Mouse (Mus musculus) natural killer cell, adult 2 months (primary cell): ENCODE data around the gene AW549877.

ENCODE experiments used
- DNase-seq, 2 experiments: peaks; one replicate each; pipeline ENCODE4 v3.0.0; 2022; ENCODE audit warnings: low spot score in 2 of 2

The AW549877 gene

DNA sequence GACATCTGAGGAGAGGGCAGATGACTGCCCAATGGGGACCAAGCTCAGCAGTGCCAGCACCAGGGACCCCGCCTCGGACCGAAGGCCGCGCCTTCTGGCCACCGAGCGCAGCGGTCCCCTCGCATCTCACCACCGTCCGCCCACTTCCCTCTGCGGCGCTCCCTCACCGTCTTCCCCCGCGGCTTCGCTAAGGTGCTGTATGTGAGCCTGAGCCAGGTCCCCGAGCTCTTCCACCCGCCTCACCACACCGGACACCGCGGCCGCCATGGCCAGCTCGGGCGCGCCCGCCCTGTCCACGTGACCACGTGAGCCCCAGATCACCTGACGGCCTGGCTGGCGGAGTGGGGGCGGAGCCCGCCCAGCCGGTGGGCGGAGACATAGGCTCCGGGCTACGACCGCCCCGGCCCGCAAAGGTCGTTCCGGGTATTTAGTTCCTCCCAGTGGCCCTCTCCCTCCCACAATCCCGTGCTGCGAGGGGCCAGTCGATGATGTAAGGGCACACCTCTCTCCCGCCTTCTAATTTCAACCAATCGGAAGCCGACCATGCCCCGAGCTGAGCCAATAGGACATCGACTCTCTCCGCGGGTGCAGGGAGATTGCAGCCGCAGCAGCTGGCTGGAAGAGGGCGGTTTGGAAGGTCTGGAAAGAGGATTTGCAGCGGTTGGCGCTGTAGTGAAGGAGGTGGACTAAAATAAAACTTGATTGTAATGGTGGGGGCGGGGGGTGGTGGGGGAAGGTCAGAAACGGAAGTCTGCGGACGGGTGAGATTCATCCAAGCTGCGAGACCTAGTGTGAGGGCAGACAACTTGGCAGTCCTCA is at the start of gene AW549877:
Gene AW549877 (minus strand): TSS at position 297 of the 819 bp plus-strand sequence.
- peak; percentile 99 for DNase-seq

DNA sequence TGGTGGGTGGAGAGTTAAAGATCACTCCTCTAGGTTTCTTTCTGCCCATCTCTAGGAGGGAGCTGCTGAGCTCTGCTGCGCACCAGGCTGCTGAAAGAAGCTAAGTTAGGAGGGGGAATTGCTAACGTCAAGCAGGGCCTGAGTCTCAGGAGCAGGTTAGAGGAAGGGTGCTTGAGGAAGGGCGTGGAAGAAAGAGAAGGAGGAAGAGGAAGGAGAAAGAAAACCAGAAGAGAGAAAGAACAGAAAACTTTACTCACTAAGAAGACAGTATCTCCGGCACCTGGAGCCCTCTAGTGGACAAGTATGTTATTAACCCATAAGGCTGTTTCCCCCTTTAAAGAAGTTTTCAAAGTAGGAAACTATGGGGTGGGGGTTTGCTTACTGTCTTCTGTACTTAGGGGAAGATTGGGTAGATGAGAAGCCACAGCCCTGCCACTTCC is 47.5 kb upstream of the AW549877 start:
- peak; percentile 7 to 30 for DNase-seq

DNA sequence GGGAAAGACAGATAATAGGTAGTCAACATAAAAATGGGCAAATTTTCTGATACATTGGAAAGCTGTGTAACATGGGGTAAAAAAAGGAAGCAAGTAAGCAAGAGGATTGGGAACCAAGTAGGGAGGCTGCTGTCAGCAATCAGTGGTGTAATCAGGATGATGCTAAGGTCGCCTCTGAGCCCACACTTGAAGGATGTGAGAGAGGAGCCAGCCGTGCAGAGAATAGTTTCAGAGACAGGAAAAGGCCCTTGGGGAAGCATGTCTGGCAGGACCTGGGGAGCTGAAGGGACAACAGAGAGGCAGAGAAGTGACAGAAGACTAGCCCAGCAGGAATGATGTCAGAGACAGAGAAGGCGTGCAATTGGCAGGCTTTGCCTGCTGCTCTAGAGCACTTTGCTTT is 46.9 kb upstream of the AW549877 start:
- DNase-seq, result no peak

DNA sequence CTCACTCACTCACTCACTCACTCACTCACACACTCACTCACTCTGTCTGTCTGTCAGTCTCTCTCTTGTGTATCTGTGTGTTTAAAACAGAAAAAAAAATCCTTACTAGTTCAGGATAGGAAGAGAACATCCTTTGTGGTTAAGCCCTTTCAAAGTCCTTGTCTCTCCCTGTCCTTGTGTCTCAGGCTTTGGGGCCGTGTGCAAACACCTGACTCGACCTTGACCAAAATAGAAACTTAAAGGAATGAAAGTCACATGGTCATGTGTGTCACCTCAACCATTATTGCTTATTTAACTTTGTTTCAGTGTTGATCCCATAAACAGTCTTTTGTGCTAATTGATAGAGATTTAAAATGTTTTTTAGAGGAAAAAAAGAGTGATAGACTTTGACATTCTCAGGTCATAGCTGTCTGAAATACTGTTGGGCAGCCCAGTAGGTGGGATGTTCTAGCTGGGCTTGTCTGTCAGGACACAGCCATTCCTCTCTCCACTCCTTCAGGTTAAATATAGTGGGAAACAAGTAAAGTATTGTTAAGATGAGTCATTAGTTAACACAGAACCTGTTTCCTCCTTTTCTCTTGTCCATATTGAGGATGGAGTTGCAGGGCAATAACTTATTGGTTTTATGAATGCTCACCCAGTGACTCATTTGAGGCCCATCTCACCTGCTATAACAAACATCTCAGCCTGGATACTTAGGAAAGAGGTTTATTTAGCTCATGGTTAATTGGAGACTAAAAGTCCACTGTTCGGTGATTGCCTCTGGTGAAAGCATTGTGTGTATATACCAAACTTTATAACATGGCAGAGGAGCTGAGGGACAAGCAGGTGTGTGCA is 37.8 kb upstream of the AW549877 start:
- no peak for DNase-seq

DNA sequence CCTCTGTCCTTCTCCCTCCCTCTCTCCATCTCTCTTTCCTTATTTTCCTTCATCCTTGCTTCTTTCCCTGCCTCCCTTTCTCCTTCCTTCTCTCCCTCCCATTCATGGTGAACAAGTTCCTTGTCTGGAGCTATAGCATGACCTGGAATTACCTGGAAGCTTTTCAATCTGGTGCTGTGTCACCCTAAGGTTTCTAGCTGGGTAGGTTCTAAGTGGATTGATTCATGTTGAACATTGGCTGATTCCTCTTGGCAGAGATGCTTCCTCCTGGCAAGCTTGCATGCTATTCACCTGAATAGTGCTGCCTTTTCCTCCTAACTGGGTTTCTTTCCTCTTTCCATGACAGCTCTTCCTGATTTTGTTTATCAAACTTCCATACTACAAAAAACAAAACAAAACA is 33.4 kb upstream of the AW549877 start:
- no peak for DNase-seq

DNA sequence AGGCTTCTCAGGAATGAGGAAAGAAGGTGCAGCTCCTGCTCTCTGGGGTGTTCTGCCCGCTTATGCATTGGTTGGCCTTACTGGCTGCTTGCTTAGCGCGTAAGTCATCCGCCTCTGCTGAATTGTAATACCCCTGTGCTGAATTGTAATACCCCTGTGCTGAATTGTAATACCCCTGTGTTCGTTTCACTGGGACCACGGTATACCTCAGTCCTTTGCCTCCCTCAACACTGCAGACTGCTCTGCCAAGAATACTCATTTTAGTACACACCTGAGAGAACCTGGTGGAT is 32.8 kb upstream of the AW549877 start:
- DNase-seq, result no peak

DNA sequence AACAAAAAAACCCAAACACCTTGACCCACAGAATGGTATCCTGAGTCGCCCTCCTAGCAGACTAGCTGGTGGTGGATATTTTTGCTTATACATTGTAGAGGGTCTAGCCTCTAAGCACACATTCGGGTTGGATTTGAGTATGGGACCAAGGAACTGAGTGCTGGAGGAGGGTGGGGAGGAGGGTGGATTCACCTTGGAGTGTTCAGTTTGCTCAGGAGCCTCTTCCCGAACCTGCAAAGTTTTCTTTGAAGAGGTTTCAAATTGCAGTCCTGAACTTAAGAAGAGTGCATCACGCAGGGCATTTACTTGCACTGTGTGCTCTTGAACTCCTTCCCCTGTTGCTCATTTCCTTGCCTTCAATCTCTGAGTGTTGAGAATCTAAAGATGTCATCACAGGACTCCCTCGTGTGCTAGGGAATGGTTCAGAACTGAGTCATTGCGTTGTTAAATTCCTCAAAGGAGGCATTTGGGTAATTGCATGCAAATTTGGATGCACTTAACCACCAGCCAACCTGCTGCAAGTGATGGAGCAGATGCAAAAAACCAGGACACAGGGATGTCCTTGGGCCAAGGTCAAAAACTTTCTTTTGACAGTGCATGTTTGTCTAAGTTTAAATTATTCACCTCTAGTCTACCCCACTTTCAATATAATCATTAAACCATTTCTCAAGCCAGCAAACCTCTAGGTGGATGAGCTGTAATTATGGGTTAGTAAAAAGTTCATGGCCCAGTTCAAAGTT is 32.3 kb upstream of the AW549877 start:
- no peak for DNase-seq

DNA sequence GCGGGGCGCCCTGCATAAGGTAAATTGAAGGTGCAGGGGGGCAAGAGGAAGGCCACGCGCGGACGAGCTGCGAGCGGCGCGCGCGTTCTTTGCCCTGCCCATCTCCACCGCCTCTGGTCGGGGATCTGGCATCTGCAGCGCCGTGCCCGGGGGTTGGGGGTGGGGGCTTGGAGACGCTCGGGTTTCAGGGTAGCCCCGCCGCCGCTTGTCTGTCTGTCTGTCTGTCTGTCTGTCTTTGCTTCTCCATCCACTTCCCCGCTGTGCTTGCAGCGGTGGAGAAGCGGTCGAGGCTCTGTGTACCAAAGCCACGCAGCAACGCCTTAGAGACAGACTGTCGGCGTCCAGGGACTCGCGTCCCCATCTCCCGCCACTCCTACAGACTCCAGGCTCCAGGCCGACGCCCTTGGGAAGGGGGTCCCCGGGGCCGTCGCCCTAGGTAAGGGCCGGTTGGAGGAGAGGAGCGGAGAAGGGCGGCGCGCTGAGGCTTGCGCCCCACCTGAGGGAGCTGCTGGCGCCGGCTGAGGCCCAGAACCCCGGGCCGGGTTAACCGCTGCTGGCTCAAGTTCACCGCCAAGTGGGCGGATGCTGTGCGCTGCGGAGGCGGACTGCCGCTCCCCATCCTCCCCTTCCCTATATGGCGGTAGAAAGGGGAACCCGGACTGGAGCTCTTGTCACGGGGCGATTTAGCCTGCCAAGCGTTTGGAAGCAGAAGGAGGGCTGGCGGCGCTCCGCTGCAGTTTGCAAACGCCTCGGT is 31.5 kb upstream of the AW549877 start:
- DNase-seq, result peak; percentile 53 to 70

DNA sequence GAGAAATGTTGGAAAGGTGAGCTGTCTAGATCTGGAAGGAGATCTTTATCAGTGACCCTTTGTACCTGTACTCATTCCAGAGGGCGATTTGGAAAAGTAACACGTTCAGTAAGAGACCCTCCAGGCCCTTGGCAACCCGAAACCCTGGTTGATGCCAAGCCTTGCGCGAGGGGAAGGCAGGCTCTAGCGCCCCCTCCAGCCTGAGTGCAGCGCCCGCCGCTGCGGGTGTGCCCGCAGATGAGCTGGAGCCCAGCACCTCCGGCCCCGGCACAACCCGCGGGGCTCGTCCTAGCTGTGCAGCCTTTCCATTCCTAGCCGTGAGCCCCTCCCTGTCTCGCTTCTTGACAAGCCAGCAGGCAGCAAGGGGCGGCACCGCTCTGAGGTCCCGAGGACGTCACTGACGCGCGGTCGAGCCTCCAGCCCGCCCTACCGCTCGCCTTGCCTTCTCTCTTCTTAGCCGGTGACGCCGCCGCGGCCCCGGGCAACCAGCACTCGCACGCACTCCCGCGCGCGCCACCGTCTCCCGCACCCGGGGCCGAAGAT is 30.8 kb upstream of the AW549877 start, which contains the start of gene Oxct1:
Gene Oxct1 (plus strand): TSS at position 153 of the 543 bp plus-strand sequence.
- DNase-seq, result peak; percentile 76 to 81

DNA sequence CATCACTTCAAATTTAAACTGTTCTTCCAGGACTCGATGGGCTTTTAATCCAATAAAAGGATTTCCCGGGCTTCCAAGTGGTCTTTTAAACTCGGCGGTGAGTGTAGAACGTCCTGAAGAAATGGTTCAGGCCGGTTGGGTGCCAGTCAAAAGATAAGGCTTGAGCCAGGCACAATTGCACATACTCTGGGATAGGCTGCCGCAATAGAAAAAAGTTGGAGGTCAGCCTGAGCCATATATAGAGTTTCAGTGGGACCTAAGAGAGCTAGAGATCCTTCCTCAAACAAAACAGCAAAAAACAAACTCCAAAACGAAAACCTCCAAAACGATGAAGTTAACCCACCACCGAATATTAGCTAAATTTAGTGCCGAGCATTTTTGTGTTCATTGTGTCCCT is 30.0 kb upstream of the AW549877 start:
- no peak for DNase-seq

DNA sequence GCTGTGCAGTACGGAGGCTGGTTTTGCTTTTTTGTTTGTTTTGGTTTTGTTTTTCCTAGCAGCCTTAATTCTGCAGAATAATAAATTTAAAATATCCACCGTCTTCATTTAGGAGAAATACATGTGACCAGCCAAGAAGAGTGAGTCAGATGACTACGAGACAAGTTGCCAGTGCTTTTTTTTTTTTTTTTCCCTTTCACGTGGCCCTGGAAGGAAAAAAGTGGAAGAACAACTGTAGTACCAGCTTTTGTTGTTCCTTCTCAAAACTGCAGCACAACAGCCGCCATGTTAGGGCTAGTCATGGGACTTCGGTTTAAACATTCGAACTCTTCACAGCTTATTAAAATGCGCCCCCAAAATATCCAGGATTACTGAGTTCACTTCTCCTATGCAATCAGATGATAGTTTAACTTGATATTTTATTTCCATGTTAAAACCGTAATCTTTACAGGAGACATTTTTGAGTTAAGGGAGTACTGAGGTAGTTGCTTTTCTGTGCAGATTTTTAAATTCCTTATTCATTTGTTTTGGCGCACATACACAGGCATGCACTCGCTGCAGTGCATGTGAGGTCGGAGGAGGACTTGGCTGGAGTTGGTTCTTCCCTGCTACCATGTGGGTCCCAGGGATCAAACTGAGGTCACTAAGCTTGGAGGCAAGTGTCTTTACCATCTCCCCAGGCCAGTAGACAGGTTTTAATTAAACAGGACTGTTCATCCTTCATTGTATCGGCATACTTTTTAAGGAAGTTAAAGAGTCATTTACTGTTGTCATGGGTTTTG is 29.4 kb upstream of the AW549877 start:
- no peak for DNase-seq

DNA sequence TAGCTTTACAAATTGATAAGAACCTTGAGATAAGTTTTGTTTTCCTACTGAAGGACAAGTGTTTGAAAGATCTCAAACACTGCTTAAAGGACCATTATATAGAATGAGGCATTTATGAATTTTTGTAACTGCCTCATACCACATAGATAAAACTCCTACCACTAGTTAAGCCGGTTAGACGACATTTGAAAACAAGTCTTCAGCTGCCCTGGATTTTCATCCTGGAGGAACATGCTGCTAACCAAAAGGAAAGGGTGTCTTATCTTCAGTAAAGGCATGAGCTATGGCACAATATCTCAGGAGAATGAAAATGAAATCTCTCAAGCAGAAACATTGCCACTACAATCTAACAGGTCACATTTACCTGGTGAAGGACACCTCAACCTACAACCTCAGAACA is 28.2 kb upstream of the AW549877 start:
- DNase-seq, result no peak

DNA sequence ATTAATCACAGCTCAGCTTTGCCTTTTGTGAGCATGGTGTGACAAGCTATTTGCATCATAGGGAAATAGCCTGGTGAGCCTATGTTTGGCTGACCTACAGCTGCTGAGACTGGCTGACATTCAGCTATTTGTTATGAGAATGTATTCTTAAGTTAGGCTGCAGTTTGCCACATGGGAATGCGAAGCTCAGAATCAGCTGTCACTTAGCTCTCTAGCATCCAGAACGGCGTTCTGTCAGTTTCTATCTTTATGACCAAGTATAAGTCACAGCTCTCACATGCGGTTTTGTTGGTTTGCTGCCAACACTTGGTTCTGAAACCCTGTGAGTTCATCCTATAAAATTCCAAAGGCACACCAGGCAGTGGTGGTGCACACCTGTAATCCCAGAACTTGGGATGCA is 25.2 kb upstream of the AW549877 start:
- DNase-seq, result no peak

DNA sequence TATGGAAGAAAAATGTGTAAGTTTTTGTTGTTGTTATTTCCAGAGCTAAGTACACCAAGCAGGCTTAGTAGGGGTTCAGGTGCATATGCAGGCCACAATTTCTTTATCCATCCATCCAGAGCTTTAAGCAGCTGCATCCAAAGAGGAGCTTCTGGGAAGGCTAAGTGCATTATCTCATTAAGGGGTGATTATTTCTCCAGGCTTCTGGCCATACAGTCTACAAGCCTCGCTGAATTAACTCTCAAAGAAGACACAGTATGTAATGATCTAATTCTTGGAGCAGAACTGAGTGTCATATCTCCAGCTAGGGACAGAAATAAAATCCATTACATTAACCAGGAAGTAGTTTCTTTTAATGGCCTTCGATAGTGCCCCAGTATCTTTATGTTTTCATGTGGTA is 18.3 kb upstream of the AW549877 start:
- no peak for DNase-seq

DNA sequence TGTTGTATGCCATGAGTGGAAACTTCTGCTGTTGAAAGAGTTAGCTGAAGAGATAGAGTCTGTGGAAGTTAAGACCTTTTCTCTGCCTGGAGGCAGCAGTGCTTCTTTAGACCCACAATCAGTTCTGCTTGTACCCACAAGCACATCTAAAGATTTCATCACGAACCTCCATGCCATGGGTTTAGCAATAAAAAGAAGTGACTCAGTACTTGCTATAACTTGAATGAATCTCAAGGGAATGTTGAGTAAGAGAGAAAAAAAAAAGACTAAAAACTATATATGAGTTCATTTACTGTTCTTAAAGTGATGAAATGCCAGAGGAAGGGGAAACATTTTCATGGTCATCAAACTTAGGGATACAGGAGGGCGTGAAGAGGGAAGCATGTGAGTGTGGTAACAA is 5.0 kb upstream of the AW549877 start:
- DNase-seq, result no peak

DNA sequence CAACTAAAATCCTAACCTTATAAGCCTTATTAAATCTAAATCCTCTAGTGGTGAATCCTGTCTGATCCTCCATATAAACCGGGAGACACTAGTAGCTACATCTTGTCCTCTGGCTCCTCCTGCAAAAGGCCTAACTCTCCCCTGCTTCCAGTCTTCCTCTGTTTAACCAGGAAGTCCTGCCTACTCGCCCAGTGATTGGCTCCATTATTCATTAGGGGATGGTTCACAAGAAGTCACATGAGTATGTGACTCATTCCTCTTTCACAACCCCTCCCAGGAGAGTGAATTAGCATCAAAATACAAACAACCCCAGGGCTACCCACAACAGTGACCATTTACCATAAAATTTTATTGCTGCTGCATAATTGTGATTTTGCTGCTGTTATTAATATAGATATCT is 3.6 kb upstream of the AW549877 start:
- DNase-seq, result no peak

DNA sequence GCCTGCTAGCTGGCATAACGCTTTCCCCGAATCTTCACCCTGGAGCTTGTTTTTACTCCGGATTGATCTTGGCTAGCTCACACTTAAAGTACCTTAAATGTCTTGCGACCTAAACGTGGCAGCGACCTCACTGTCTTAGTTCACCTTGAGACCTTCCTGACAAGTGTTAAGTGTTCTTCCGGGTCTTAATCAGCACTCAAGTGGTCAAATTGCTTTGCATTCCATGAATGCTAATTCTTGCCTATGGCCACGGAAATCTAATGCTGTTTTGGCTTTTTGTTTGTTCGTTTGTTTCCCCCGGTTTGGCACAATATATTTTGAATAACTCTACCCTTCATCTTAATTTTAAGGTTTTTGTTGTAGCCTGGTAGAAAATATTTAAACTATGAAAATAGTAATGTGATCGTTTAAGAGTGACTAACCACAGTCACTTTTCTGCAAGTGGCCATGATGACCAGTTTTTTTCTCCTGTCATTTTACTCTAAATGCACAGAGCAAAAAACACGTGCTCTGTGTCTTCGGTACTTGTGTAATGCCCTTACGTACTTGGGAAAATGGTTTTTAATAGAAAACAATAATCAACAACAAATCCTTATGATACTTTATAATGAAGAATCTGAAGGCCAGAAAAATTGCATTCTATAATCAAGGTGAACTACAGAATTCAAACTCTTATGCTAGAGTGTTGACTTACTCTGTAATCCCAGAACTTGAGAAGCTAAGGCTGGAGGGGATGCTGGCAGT is 895 bp upstream of the AW549877 start:
- DNase-seq, result no peak

DNA sequence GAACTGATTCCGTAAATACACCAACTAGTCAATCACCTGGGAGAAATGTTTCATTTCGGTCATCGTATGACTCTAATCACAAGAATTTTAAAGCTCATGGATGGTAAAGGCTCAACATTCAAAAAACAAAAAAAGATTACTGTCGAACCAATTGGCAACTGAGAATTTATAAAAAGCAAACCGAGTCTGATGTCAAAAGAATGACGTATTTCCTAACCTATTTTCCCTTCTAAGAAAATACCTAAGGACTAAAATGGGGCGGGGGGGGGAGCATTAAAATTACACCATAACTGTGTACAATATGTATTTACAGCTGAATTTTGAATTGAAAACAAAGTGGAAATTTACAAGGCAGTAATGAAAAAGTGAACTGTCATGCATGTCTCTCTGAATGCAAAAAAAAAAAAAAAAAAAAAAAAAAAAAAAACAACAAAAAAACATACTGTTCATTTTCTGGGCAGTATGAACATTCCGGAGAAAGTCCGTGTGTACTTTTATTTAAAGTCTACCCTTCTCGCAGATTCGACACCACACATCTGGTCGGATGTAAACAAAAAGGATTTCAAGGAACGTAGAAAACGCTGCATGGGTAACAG is 594 bp downstream of the AW549877 start:
- DNase-seq, result no peak

DNA sequence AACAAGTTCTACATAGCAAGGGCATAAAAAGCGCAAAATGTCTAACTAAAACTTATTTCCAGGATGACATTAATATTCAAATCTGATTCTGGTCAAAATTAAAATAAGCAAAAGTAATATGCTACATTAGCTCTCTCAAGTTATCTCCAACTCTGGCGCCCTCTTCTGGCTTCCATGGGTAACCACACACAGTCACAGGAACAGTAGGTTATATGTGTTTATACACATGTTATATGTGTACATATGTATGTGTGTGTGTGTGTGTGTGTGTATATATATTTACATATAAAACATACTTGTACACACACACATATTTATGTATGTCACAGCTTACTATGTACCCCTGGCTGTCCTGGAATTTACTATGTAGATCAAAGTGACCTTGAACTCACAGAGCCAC is 7.6 kb downstream of the AW549877 start:
- DNase-seq, result peak; percentile 21 to 58
